Mouse (Mus musculus): Measurements from ENCODE around the gene Vasp.

Vasp gene

DNA sequence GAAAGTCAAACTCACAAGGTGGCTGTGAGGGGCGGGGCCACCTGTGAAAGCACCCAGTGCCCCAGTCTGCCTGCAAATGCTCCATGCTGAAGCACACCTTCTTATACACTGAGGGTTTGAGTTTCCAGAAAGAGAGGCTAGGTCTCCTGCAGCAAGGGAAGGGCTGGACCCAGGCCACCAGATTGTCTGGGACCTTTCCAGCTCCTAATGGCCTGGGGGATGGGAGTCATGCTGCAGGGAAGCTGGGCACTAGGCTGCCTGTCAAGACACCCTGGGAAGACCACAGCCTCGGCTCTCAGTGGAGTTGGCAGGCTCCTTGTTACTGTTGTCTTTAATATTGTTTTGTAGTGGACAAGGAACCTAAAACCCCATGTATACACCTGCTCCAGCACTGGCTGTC lies 35.2 kb downstream of the Vasp start:
- no peak for DNase-seq (ENCODE audit: low spot score in 2 of 2)

DNA sequence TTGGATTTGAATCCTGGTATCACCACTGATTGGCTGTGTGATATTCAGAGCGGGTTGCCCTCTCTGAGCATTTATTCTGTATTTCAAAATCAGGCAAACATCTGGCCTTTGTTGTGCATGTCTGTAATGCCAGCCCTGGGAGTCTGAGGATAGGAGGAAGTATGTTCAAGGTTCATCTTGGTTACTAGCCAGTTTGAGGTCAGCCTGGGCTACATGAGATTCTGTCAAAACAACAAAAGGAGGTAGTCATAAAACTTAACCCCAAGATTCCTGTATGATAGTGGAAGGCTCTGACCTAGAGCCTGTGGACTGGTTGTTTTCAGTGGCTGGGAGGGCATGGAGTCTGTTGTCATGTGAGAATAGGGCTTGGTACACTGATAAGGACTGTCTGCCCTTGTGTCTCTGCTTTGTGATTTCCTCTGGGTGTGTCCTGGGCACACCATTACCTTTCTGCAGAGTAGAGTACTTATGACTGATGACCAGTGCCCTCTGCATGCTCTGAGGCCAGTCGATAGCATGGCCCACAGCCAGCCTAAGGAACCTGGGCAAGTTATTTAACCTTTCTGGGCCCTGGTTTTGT lies 36.4 kb downstream of the Vasp start:
- DNase-seq (ENCODE audit: low spot score in 2 of 2) = no peak

DNA sequence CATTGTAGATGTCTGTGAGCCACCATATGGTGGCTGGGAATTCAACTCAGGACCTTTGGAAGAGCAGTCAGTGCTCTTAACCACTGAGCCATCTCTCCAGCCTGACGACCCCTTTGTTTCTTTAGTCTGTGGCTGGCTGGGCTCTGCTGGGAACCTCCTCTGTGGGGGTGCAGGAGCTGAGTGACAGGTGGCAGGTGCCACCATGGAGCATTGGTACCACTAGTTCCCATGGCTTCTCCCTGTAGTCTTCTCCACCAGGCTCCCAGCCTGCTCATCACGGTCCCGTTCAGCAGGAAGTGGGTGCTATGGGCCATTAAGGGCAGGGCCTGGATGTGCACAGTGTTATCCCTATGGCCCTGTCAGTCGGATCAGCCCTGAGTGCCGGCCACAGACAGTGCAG lies 37.0 kb downstream of the Vasp start:
- DNase-seq (ENCODE audit: low spot score in 2 of 2) = no peak

DNA sequence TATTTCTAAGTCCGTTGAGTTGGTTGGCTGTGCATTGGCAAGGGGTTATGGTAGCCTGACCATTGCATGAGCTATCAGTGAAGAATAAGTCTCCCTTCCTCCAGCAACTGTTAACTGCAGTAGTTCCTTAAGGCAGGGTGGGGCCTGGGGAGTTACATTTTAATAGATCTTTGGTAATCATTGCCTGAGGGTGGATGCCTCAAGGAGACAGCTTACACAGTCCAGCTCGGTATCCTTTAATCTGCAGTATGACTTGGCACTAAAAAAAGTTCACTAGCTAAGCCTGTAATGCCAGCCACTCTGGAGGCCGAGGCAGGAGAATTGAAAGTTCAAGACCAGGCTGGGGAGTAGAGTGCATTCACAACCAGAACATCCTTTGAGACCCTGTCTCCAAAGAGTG lies 39.8 kb downstream of the Vasp start:
- DNase-seq (ENCODE audit: low spot score in 2 of 2) = no peak

DNA sequence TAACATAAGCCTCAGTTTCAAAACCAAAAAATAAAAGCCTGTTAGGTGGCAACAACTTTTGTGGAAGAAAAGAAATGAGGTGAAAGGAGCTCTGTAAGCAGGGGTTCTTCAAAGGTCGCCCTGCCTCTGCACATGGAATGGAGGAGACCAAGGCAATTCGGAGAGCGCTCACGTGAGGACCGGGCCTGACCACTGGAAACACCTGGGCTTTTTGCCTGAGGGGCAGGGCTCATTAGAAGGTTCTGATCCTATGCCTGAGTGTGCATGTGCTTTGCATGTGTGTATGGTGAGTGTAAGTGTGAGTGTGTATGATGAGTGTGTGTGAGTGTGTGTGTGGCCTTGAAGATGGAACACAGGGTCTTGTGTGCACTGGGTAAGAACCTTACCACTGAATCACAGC lies 40.7 kb downstream of the Vasp start:
- DNase-seq (ENCODE audit: low spot score in 2 of 2) = no peak

DNA sequence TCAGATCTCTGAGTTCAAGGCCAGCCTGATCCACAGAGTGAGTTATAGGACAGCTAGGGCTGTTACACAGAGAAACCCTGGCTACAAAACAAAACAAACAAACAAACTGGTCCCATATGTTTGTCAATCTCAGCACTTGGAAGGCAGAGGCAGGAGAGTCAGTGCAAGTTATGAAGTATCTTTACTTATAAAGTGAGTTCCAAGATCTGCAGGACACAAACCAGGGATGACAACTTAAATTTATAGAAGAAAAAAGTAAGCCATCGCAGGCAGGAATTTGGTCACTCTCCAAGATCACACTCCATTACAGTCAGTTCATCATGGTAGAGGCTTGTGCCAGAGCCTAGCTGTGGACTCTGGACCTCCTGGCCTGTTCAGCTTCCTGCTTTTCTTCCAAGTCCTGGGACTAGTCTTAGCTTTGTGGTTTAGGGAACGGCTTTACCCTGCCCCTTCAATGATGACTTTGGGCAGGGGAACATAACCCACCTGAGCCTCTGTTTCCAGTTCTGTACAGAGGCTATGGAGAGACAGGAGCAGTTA lies 41.5 kb downstream of the Vasp start:
- no peak for DNase-seq (ENCODE audit: low spot score in 2 of 2)

DNA sequence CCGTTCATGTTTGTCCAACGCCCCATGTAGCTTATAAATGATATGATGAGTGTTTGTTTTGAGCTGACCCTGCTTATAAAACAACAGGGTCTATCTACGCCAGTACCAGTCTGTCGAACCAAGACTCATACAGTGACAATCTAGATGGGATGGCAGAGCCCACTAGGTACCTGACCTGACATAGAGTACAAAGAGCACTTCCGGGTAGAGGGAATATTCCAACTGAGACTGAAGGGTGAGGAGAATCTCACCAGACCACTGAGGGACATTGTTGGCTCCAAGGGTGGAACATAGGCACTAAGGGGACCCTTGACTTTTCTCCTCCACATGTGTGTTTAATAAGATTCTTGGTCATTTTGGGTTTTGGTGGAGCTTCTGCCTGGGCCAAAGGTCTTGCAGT lies 42.2 kb downstream of the Vasp start:
- no peak for DNase-seq (ENCODE audit: low spot score in 2 of 2)

DNA sequence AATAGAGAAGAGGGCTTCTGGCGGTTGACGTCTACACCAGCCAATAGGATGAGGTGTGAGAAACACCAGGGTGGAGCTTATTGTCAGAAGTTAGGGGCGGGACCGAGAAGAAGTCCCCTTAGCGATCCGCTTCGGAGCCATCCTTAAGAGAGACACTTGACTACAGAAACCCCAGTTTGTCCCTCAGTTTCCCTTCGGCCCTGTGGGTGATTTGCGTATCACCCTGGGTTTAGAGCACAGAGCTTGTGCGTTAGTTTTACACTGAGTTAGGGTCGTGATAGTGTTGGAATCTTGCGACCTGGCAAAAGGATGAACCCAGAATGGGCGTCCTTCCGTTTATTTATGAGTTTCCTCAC lies 42.8 kb downstream of the Vasp start:
- DNase-seq (ENCODE audit: low spot score in 2 of 2) = no peak

DNA sequence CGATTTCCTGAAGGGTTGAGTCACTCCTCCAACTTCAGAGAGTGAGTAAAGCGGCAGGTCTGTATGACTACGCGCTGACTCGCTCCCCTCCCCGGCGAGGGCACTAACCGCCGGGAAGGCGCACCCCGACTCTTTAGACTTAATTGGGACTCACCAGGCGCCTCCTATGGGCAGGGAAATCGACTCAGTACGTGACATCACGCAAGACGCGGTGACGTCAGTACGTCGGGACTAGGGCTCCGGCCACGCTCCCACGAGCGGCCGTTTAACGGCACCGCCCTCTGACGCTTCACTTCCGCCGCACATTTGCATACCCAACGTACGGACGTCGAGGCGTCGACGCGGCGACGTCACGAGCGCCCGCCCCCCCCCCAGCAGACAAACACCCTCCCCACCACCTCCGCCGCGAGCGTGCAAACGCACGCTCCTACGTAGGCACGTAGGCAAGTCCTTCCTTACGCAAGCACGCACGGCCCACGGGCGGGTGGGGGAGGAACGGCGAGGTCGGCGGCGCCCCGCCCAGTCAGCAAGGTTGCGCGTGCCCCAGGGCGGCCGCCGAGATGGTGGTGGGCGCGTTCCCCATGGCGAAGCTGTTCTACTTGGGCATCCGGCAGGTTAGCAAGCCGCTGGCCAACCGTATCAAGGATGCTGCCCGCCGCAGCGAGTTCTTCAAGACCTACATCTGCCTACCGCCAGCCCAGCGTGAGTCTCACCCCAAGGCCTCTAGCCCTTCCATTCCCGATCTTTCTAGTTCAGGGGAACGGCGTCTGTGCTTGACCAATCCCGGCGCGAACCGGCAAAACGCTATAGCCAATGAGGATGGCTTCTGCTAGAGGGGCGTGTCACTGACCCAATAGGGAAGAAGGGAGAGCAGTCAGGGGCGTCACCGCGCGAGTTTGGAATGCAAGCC lies 43.5 kb downstream of the Vasp start, which contains the start of gene Opa3:
Gene Opa3, plus strand, starts transcription at position 452 of the 910 bp plus-strand sequence.
- peak; percentile 99 to 100 for DNase-seq (ENCODE audit: low spot score in 2 of 2)

DNA sequence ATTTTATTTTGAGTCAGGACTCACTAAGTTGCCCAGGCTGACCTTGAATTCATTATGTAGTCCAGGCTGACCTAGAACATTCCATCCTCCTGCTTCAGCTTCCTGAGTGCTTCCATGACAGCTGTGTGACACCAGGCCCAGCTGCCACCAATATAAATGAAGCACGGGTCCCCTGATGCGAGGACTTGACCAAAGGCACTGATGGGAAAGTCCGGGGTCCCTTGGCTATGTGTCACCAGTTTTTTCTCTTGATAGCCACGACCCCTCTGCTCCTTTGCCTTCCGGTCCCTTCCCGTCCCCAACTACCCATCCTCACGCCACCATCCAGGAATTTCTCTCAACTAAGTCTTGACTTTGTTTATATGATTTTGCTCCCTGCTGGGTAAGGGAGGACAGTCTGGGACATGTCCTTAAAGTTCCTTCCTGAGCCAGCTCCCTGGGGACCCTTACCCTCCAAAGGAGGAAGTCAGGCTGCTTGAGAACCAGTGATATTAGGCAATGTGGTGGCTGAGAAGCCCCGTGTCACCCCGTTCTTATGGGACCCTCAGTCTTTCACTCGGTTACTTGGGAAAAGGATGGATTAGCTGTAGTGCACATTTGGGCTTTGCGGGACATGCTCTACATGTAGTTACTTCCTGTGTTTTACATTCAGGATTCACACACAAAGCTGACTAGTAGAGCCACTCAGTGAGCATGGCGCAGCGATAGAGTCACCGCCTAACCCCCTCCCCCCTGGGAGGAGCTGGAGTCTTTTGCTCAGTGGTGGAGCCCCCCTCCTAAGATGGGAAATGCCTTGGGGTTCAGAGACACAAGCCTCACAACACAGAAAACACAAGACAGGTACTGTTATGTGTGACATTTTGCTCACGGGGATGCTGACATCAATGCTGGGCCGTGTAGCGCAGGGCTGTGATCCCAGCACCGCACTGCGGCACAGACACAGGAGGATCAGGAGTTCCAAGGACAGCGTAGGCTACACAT lies 44.5 kb downstream of the Vasp start:
- DNase-seq (ENCODE audit: low spot score in 2 of 2) = peak in 1 of 2 experiments; percentile 52

DNA sequence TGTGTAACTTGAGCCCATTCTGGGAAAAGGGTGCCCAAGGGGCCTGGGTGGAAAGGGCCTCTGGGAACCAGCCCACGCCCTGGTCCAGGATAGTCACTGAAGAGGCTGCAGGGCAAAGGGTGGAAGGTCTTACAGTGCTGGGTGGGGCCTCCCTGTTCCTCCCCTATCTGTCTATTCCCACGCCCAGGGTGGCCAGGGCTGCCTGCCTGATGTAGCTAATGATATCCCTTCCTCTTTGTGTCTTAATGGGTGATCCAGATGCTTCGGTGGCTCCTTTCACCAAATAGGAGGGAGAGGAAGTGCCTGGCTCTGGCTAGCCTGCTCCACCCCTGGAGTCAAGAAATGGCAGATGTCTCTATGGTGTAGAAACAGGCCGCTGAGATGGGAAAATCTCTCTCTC lies 46.7 kb downstream of the Vasp start:
- no peak for DNase-seq (ENCODE audit: low spot score in 2 of 2)

DNA sequence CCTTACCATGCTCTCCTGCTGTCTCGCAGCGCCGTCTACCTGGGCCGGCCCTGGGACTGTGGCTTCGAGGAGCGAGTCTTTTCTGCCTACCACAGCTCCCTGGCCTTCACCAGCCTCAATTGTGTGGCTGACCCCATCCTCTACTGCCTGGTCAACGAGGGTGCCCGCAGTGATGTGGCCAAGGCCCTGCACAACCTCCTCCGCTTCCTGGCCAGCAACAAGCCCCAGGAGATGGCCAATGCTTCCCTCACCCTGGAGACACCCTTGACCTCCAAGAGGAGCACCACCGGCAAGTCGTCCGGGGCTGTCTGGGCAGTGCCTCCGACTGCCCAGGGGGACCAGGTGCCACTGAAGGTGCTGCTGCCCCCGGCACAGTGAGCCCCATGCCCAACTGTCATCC lies 48.7 kb downstream of the Vasp start:
- DNase-seq (ENCODE audit: low spot score in 2 of 2) = no peak

DNA sequence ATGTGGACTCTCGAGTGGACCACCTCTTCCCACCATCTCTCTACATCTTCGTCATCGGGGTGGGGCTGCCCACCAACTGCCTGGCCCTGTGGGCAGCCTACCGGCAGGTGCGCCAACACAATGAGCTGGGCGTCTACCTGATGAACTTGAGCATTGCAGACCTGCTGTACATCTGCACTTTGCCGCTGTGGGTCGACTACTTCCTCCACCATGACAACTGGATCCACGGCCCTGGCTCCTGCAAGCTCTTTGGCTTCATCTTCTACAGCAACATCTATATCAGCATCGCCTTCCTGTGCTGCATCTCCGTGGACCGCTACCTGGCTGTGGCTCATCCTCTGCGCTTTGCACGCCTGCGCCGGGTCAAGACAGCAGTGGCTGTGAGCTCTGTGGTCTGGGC lies 49.4 kb downstream of the Vasp start:
- DNase-seq (ENCODE audit: low spot score in 2 of 2) = no peak

DNA sequence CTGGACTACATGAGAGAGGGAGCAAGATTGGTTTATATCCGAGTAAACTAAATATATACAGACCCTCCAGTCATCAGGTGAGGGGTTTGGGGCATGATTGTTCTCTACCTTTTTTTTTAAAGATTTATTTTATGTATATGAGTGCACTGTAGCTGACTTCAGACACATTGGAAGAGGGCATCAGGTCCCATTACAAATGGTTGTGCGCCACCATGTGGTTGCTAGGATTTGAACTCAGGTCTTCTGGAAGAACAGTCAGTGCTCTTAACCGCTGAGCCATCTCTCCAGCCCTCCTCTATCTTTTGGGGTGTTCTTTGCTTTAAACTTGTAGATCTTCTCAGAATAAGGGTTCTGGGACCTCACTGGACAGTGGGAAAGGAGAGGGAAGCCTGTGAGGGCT lies 51.6 kb downstream of the Vasp start:
- no peak for DNase-seq (ENCODE audit: low spot score in 2 of 2)

DNA sequence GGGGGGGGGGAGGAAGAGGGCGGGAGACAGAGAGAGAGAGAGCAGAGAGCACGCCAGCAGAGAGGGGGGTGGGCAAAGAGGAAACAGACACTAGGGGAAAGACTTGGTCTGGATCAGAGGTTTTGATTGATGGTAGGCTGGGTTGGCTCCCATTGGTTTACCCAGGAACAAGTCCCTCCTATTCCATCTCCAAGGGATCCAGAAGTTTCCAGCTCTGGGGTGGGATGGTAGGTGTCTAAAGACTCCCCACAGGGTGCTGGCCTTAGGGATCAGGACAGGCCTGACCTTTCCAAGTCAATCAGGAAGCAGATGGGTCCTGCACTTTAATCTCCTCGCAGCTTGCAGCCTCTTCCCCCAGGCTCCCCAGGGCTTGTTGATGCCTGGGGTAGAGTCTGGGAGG lies 53.7 kb downstream of the Vasp start:
- DNase-seq (ENCODE audit: low spot score in 2 of 2) = no peak

DNA sequence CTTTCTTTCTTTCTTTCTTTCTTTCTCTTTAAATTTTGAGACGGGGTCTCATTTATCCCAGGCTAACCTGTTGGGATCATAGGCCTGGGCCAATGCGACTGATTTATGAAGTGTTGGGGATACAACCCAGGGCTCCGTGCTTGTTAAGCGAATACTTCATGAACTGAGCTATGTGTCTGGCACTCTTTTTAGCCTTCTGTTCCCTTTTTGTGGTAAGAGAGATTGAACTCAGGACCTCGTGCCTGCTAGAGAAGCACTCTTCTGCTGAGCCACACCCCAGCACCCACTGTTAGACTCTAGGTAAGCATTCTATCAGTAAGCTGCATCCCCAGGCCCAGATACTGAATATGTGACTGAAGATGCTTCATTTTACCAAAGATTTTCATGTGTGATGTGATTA lies 54.1 kb downstream of the Vasp start:
- no peak for DNase-seq (ENCODE audit: low spot score in 2 of 2)

DNA sequence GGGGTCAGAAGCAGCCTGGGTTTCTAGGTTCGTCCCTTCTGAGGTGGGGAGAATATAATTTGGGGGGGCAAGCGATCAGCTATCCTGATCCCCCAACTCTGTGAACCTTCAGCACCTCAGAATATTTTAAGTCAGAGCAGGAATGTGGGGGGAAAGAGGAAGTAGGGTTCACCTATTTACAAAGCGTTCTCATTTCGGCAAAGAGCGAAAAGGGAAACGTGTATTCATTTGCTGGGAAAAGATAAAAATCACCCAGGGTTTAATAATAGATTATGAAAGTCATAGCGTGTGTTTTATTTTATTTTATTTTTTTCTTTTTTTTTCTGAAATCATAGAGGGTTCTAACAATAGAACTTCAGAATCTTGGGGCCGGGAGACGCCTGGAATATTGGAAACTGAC lies 56.7 kb downstream of the Vasp start:
- DNase-seq (ENCODE audit: low spot score in 2 of 2) = no peak

DNA sequence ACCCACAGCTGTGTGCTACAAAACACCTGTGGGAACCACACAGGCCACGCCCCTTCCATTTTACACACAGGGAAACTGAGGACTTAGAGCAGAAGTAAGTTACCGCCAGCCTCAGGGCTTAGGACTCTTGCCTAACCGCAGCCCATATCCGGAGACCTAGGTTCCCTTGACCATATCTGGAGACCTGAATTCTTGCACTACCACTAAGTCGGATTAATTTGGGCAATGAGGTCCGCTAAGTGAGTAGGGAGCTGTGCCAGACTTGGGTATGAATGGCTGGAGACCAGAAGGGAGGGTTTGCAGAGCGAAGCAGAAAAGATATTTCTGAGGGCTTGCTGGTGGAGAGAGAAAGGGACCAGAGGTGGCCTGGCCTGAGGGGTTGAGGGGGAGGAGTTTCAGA lies 57.2 kb downstream of the Vasp start:
- DNase-seq (ENCODE audit: low spot score in 2 of 2) = no peak

DNA sequence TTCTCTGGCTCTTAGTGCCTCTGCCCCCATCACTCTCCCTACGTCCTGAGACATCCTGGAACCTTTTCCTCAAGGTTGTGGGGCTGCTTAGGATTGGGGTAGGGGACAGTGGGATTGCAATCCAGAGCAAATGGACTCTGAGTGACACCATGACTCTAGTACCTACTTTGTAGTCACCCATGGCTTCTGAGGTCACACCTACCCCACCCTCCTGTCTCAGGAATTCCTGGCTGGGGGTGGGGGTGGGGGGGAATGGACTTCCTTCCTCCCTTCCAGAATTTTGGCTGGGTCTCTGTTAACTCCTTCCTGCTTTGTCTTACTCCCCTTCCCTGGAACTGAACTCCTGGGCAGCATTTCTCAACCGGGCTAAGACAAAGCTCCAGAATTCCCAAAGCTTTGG lies 58.2 kb downstream of the Vasp start:
- no peak for DNase-seq (ENCODE audit: low spot score in 2 of 2)

DNA sequence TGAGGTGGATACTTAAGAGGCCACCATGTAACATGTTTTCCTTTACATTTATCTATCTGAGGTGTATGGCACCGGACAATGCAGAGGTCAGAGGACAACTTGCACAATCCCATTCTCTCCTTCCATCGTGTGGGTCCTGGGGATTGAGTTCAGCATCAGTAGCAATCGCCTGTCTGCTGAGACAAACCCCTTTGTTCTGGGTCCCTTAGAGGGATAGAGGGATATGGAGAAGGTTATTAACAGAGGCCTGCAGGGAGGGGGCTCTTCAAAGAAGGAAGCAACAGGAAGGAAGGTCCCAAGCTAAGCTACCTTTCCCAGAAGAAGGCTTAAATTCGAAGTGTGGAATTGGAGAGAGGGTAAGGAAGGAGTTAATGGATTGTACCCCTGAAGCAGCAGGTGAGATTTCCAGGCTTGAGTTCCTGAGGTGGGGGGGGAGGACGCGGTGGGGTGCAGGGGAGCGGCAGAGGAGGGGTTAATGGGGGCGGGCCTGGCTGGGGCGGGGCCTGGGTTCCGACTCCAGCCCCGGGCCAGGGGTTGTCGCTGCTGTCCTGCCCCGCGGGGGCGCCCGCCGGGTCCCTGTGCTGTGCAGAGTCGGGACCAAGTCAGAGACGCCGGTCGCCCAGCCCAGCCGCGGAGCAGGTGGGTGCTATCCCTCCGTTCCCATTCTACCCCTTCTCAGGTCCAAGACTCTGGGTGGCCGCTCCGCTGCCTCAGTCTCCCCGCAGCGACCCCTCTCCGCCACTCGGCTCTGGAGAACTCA lies 59.4 kb downstream of the Vasp start, which contains the start of gene Gpr4:
Gene Gpr4, plus strand, starts transcription at position 543 of the 760 bp plus-strand sequence.
- DNase-seq (ENCODE audit: low spot score in 2 of 2) = no peak

DNA sequence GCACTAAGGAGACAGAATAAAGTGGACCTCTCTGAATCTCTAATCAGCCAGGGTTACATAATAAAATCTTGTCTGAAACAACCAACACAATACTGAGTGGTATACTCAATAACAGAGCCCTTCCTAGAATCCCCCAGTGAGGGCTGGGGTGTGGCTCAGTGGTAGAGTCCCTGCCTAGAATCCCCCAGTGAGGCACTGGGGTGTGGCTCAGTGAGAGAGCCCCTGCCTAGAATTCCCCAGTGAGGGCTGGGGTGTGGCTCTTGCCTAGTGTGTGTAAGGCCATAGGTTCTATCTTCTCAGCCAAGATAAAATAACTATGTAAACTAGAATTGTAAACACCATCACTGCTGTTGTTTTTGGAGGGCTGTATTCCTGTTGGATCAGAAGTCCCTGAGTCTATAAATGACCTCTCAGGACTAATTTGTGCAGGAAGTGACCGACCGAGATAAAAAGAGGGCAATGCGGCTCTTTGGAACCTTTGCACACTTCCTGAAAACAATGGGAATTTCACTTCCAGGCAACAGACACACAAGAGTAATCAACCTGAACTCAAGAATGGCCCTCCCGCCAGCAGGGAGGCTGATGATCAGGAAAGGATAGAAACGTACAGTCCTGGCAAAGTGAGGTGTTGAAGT lies 60.5 kb downstream of the Vasp start:
- DNase-seq (ENCODE audit: low spot score in 2 of 2) = no peak
